Mouse (Mus musculus): Measurements from ENCODE around the gene Cfb. TPM values are rescaled to one million over a fixed set of nuclear protein-coding genes. Genes with fewer than 3 reads are reported as not detected.
A peak's percentile ranks its signal among the peaks of the same experiment; 100 is the strongest.

The Cfb gene
- total RNA-seq (2012; rRNA removed) = 0.25 and 0.34 TPM in 2 replicates
- not detected in 2 replicates for total RNA-seq (2014; rRNA removed)
- 3.4 and 5.9 TPM in 2 replicates for polyA plus RNA-seq (2012; ENCODE audit: insufficient read length, low read depth)

- no peak within 1 kb of the TSS for H3K4me2 ChIP-seq (ENCODE audit: insufficient read depth, low read depth, poor library complexity, severe bottlenecking)
- H3K27me3 ChIP-seq (replicated peaks) = no peaks in the 10 kb centered on the region
- no peak within 1 kb of the TSS for H3K9ac ChIP-seq (ENCODE audit: insufficient read depth, low read depth)
- no peaks in the 10 kb centered on the region for H3K79me2 ChIP-seq (replicated peaks; ENCODE audit: control insufficient read depth, extremely low read depth, insufficient read depth, poor library complexity, severe bottlenecking)
- H3K4me3 ChIP-seq (replicated peaks in 1 of 3; ENCODE audit: low read depth in 2 of 3, low read length in 2 of 3, poor library complexity in 1 of 3) = no peak within 1 kb of the TSS
- dilution Hi-C loops (cut with MboI; ENCODE audit: extremely low pct_ligation_motif_present, extremely low pct_unique_long_range_greater_than_20kb, low sequenced_read_pairs) (no loop called here), in situ Hi-C loops (cut with MboI; ENCODE audit: low pct_ligation_motif_present, low pct_unique_long_range_greater_than_20kb, low sequenced_read_pairs) (no loop called here)
- H3K9me3 ChIP-seq (replicated peaks; ENCODE audit: low read length) = no peaks in the 10 kb centered on the region
- TF ChIP-seq ELF1 (IDR thresholded peaks at IDR 0.05; ENCODE audit: low read depth, low read length) = no peak
- TF ChIP-seq JUN (IDR thresholded peaks at IDR 0.05; ENCODE audit: insufficient read depth, low read depth, low read length) = no peak
- no peak for TF ChIP-seq SMC3 (IDR thresholded peaks at IDR 0.05; ENCODE audit: low read depth, low read length)
- TF ChIP-seq ZMIZ1 (IDR thresholded peaks at IDR 0.05; ENCODE audit: low read depth, low read length) = no peak
- TF ChIP-seq UBTF (IDR thresholded peaks at IDR 0.05; ENCODE audit: low read depth, low read length) = no peak
- no peak for TF ChIP-seq MAX (IDR thresholded peaks at IDR 0.05; ENCODE audit: low read length)
- TF ChIP-seq JUND (conservative IDR thresholded peaks at IDR 0.05; ENCODE audit: low read depth, low read length) = no peak
- TF ChIP-seq CHD1 (IDR thresholded peaks at IDR 0.05; ENCODE audit: low read depth, low read length) = no peak
- TF ChIP-seq PAX5 (IDR thresholded peaks at IDR 0.05; ENCODE audit: low read length) = no peak
- TF ChIP-seq TCF12 (IDR thresholded peaks at IDR 0.05; ENCODE audit: low read depth, low read length) = no peak
- TF ChIP-seq MAFK (IDR thresholded peaks at IDR 0.05; ENCODE audit: insufficient replicate concordance, low read length) = no peak
- TF ChIP-seq MXI1 (IDR thresholded peaks at IDR 0.05; ENCODE audit: low read depth, low read length) = no peak
- TF ChIP-seq RAD21 (IDR thresholded peaks at IDR 0.05; ENCODE audit: low read depth, low read length) = no peak
- no peak for TF ChIP-seq USF1 (IDR thresholded peaks at IDR 0.05; ENCODE audit: low read depth, low read length)
- no peak for TF ChIP-seq E2F4 (IDR thresholded peaks at IDR 0.05; ENCODE audit: insufficient replicate concordance, low read depth, low read length)
- no peak for TF ChIP-seq IRF4 (IDR thresholded peaks at IDR 0.05; ENCODE audit: low read depth, low read length)
- TF ChIP-seq CTCF (conservative IDR thresholded peaks at IDR 0.05 in 1 of 2, IDR thresholded peaks at IDR 0.05 in 1 of 2; ENCODE audit: low read depth in 2 of 2, low read length in 2 of 2) = no peak
- no peak for TF ChIP-seq ZC3H11A (IDR thresholded peaks at IDR 0.05; ENCODE audit: low read depth, low read length)
- TF ChIP-seq TBP (conservative IDR thresholded peaks at IDR 0.05; ENCODE audit: low read depth, low read length) = no peak
- no peak for TF ChIP-seq NRF1 (IDR thresholded peaks at IDR 0.05; ENCODE audit: low read depth, low read length)
- no peak within 1 kb of the TSS for H3K27ac ChIP-seq (ENCODE audit: insufficient read depth, low read depth)
- DNase-seq (ENCODE audit: extremely low read depth) = no peak
- peaks cover 5 to 46% of the 10 kb centered on the region in 2 experiments; a peak in 3 of 4 replicates for H3K4me1 ChIP-seq (ENCODE audit: control insufficient read depth in 1 of 2, insufficient read depth in 2 of 2)
- H3K36me3 ChIP-seq (replicated peaks in 1 of 2; ENCODE audit: control insufficient read depth in 1 of 2, insufficient read depth in 1 of 2, low read length in 1 of 2) = peaks cover under 1 to 25% of the 10 kb centered on the region in 2 experiments
Observed at GRCm38 (mm10) chr17:34862416-34863081, at the start of gene Cfb. TSS of gene Cfb (minus strand) at chr17:34862518.

GRCm38 (mm10) chr17:34911945-34912351, 49.6 kb upstream of the Cfb start:
- dilution Hi-C loops (cut with MboI; ENCODE audit: extremely low pct_ligation_motif_present, extremely low pct_unique_long_range_greater_than_20kb, low sequenced_read_pairs) = no loop called here
- Histone ChIP-seq H3K9ac (ENCODE audit: insufficient read depth, low read depth) (no peak overlapping the region), H3K79me2 (replicated peaks; ENCODE audit: control insufficient read depth, extremely low read depth, insufficient read depth, poor library complexity, severe bottlenecking) (no peaks in the 10 kb centered on the region), H3K9me3 (replicated peaks; ENCODE audit: low read length) (no peaks in the 10 kb centered on the region), H3K36me3 (replicated peaks in 1 of 2; ENCODE audit: control insufficient read depth in 1 of 2, insufficient read depth in 1 of 2, low read length in 1 of 2) (peaks cover 65 to 74% of the 10 kb centered on the region in 2 experiments), H3K4me3 (replicated peaks in 1 of 3; ENCODE audit: low read depth in 2 of 3, low read length in 2 of 3, poor library complexity in 1 of 3) (no peak overlapping the region), H3K4me1 (ENCODE audit: control insufficient read depth in 1 of 2, insufficient read depth in 2 of 2) (peaks cover 14 to 53% of the 10 kb centered on the region in 2 experiments), H3K27ac (ENCODE audit: insufficient read depth, low read depth) (no peak overlapping the region), H3K27me3 (replicated peaks) (no peaks in the 10 kb centered on the region), H3K4me2 (ENCODE audit: insufficient read depth, low read depth, poor library complexity, severe bottlenecking) (no peak overlapping the region)
- TF ChIP-seq RCOR1 (conservative IDR thresholded peaks at IDR 0.05; ENCODE audit: low read depth, low read length) = no peak
- peak; percentile 55 for TF ChIP-seq SMC3 (IDR thresholded peaks at IDR 0.05; ENCODE audit: low read depth, low read length)
- peak; percentile 67 for TF ChIP-seq RAD21 (IDR thresholded peaks at IDR 0.05; ENCODE audit: low read depth, low read length)
- TF ChIP-seq CTCF (conservative IDR thresholded peaks at IDR 0.05 in 1 of 2, IDR thresholded peaks at IDR 0.05 in 1 of 2; ENCODE audit: low read depth in 2 of 2, low read length in 2 of 2) = peak; percentile 82 to 83
- DNase-seq (ENCODE audit: extremely low read depth) = peak; percentile 73
- in situ Hi-C loops (cut with MboI; ENCODE audit: low pct_ligation_motif_present, low pct_unique_long_range_greater_than_20kb, low sequenced_read_pairs) = loop anchor here (5.0 kb wide), 1 partner anchor 55 kb away; no protein-coding TSS in a partner anchor
